ENCODE assay signal across 8 mouse cellular contexts in genomic region chr4:141301591-141302427, GRCm38 (mm10). TPM values are rescaled to one million over a fixed set of nuclear protein-coding genes. Genes with fewer than 3 reads are reported as not detected.
DNase-seq lines count a peak whose midpoint lies in the region; ATAC-seq and TF ChIP-seq lines count a peak whose summit lies in the region.

No protein-coding gene starts in this region.

- no peak for ATAC-seq in heart, embryonic 12.5 days (ENCODE audit: insufficient number of reproducible peaks, low FRiP score)
- ATAC-seq in hindbrain, embryonic 14.5 days (ENCODE audit: low FRiP score): no peak

- no peaks in the 10 kb centered on the region for H3K9me3 ChIP-seq in heart, embryonic 12.5 days (replicated peaks)
- H3K9me3 ChIP-seq in hindbrain, embryonic 14.5 days (ENCODE audit: control insufficient read depth, low read length): no peaks in the 10 kb centered on the region

- peak overlapping the region; percentile 64 for H3K27ac ChIP-seq in heart, embryonic 12.5 days (ENCODE audit: poor library complexity, severe bottlenecking)
- peak overlapping the region; percentile 51 for H3K27ac ChIP-seq in bone marrow, adult 2 months (ENCODE audit: control insufficient read depth, insufficient read depth, low read depth, low read length, poor library complexity)
- no peak overlapping the region for H3K27ac ChIP-seq in hindbrain, embryonic 14.5 days

- peaks cover 14% of the 10 kb centered on the region for H3K27me3 ChIP-seq in heart, embryonic 12.5 days (replicated peaks)
- H3K27me3 ChIP-seq in hindbrain, embryonic 14.5 days (ENCODE audit: control insufficient read depth, insufficient read depth, low read length): peaks cover 59% of the 10 kb centered on the region

- H3K4me3 ChIP-seq in heart, embryonic 12.5 days: peak overlapping the region; percentile 83
- H3K4me3 ChIP-seq in bone marrow, adult 2 months (replicated peaks; ENCODE audit: control insufficient read depth, low read depth, low read length): peak overlapping the region; percentile 66
- H3K4me3 ChIP-seq in hindbrain, embryonic 14.5 days (replicated peaks; ENCODE audit: low read length): peak overlapping the region; percentile 65

- H3K4me2 ChIP-seq in heart, embryonic 12.5 days: peak overlapping the region; percentile 95
- H3K4me2 ChIP-seq in hindbrain, embryonic 14.5 days (replicated peaks): peak overlapping the region; percentile 96

- DNase-seq in heart, postnatal 4 days: no peak
- DNase-seq in hindbrain, embryonic 14.5 days (ENCODE audit: low spot score): no peak
- DNase-seq in lung, postnatal 10 days: peak; percentile 62
- DNase-seq in thymus, postnatal 14 days: peak; percentile 44
- no peak for DNase-seq in layer of hippocampus, adult 8-10 months (ENCODE audit: low spot score in 2 of 2)
- no peak for DNase-seq in urinary bladder, postnatal 4 days (ENCODE audit: low spot score in 2 of 2)

- TF ChIP-seq POLR2A in bone marrow, adult 2 months (IDR thresholded peaks at IDR 0.05; ENCODE audit: borderline replicate concordance, control insufficient read depth, low read depth, low read length): no peak

- under 1% methylated on average over 50 of the region's 51 CpGs for whole genome bisulfite sequencing in heart, embryonic 12.5 days
- under 1% methylated on average over 51 of the region's 51 CpGs for WGBS in bone marrow, adult 2 months
- under 1% methylated on average over 42 of the region's 51 CpGs for WGBS in hindbrain, embryonic 14.5 days

- H3K9ac ChIP-seq in heart, embryonic 12.5 days: peak overlapping the region; percentile 93
- H3K9ac ChIP-seq in hindbrain, embryonic 14.5 days: peak overlapping the region; percentile 62

- TF ChIP-seq CTCF in bone marrow, adult 2 months (IDR thresholded peaks at IDR 0.05; ENCODE audit: control insufficient read depth, insufficient read depth, low read length): no peak

- H3K4me1 ChIP-seq in heart, embryonic 12.5 days (replicated peaks): peaks cover 52% of the 10 kb centered on the region
- H3K4me1 ChIP-seq in bone marrow, adult 2 months (ENCODE audit: control insufficient read depth, insufficient read depth, low read length): no peaks in the 10 kb centered on the region
- H3K4me1 ChIP-seq in hindbrain, embryonic 14.5 days (replicated peaks; ENCODE audit: control insufficient read depth, insufficient read depth, low read length): peaks cover 16% of the 10 kb centered on the region; the same call in 1 of the 2 replicates

- no peaks in the 10 kb centered on the region for H3K36me3 ChIP-seq in heart, embryonic 12.5 days
- no peaks in the 10 kb centered on the region for H3K36me3 ChIP-seq in hindbrain, embryonic 14.5 days (replicated peaks; ENCODE audit: control insufficient read depth, insufficient read depth)

RNA-seq across cellular contexts. Expression of gene Epha2, which starts 0.8 kb away (rescaled TPM):
- 5.3 and 6.1 TPM in 2 replicates for polyA plus RNA-seq in heart, embryonic 12.5 days (2016; fragmentation: Nextera tagmentation; extraction: Ambion mirVana)
- 10 to 100 TPM; 10.1 to 10.9 TPM for total RNA-seq in heart, postnatal 4 days (2021)
- 5.7 and 14.2 TPM in 2 replicates for polyA plus RNA-seq in bone marrow, adult 2 months (2011; ENCODE audit: insufficient read depth, insufficient read length, low replicate concordance, missing spikeins)
- polyA plus RNA-seq in hindbrain, embryonic 14.5 days (2014; fragmentation: Nextera tagmentation; extraction: Ambion mirVana): 0.64 and 0.95 TPM in 2 replicates
- 1 to 10 TPM; 1.3 to 2.7 (median 2.2) TPM for total RNA-seq in layer of hippocampus, adult 8-10 months (2022)

Comparison
In these comparisons a context has a peak if more than half of its experiments do, and no peak if none do; other contexts are left out.
1. DNase-seq: peak in lung, postnatal 10 days (single experiment) and thymus, postnatal 14 days (single experiment); none in heart, postnatal 4 days (single experiment), hindbrain, embryonic 14.5 days (single experiment), layer of hippocampus, adult 8-10 months (0 of 2) and urinary bladder, postnatal 4 days (0 of 2).
2. Peak in every context shown above with its lines, with median percentiles within 50 percentile points of each other: H3K4me3 ChIP-seq.